Mouse (Mus musculus) limb, embryonic 15.5 days (tissue): ENCODE results near the gene Ccnl2. TPM values are rescaled to one million over a fixed set of nuclear protein-coding genes. Genes with fewer than 3 reads are reported as not detected.

ENCODE experiments used
- ATAC-seq: fragments of 200-750 bp; cut with Nextera tagmentation; 2 replicates; pipeline ENCODE4 v1.8.0; 2017; ENCODE audit warnings: low read depth, moderate TSS enrichment; ENCODE audit not compliant: insufficient number of reproducible peaks, low FRiP score, low TSS enrichment
- H3K27ac ChIP-seq: fragments of 300-500 bp; sonication (generic); 2 replicates; pipeline ENCODE4 v1.5.1; 2015; ENCODE audit warnings: moderate library complexity, mild to moderate bottlenecking, inconsistent platforms
- H3K27me3 ChIP-seq: fragments of 300-500 bp; sonication (generic); 2 replicates; pipeline ENCODE4 v1.6.1; 2015; ENCODE audit warnings: inconsistent platforms
- H3K36me3 ChIP-seq: fragments of 300-500 bp; sonication (generic); 2 replicates; pipeline ENCODE4 v1.6.1; 2015; ENCODE audit warnings: inconsistent platforms
- H3K4me1 ChIP-seq: fragments of 300-500 bp; sonication (generic); 2 replicates; pipeline ENCODE4 v1.6.1; 2015; ENCODE audit warnings: inconsistent platforms
- H3K4me2 ChIP-seq: fragments of 300-500 bp; sonication (generic); 2 replicates; pipeline ENCODE4 v1.6.1; 2015; ENCODE audit warnings: mild to moderate bottlenecking, inconsistent platforms
- H3K4me3 ChIP-seq: fragments of 300-500 bp; sonication (generic); 2 replicates; pipeline ENCODE4 v1.5.1; 2015; ENCODE audit warnings: mild to moderate bottlenecking, inconsistent platforms
- H3K9ac ChIP-seq: fragments of 300-500 bp; sonication (generic); 2 replicates; pipeline ENCODE4 v1.6.1; 2015; ENCODE audit warnings: inconsistent platforms
- H3K9me3 ChIP-seq: fragments of 300-500 bp; sonication (generic); 2 replicates; pipeline ENCODE4 v1.6.1; 2016; ENCODE audit warnings: inconsistent platforms
- WGBS: fragments of 180-500 bp; shearing (Covaris S2); methylation state at CpG from one replicate; pipeline ENCODE4 v1.1.7; 2015; 5-methylcytosine and 5-hydroxymethylcytosine counted together
- polyA plus RNA-seq: library from polyadenylated mRNA; unstranded; fragments of >200 nt; fragmentation: Nextera tagmentation; extraction: Ambion mirVana; gene quantifications from 2 replicates; pipeline ENCODE4 v1.2.1, GENCODE M21; 2015

The Ccnl2 gene
- polyA plus RNA-seq, 1 experiment from 2014 or later, result 185 TPM

DNA sequence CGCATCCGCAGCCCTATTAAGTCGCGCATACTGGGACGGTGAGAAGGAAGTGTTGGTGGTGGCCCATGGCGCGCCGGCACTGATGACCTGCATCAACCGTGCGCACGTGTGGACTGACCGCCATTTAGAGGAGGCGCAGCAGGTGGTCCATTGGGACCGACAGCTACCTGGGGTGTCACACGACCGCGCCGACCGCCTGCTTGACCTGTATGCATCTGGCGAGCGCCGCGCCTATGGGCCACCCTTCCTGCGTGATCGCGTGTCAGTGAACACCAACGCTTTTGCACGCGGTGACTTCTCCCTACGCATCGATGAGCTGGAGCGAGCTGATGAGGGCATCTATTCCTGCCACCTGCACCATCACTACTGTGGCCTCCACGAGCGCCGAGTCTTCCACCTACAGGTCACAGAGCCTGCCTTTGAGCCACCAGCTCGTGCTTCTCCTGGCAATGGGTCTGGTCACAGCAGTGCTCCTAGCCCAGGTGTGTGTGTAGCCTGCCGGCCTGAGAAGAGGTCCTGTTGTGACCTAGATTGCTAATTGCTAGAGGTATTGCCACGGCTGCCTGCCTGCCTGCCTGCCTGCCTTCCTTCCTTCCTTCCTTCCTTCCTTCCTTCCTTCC lies 29.5 kb downstream of the Ccnl2 start:
- Histone ChIP-seq H3K9ac (no peak overlapping the region), H3K4me3 (peak overlapping the region; percentile 56), H3K4me1 (peaks cover 49% of the 10 kb centered on the region), H3K27me3 (no peaks in the 10 kb centered on the region), H3K4me2 (peak overlapping the region; percentile 92), H3K9me3 (no peaks in the 10 kb centered on the region), H3K27ac (peak overlapping the region; percentile 86; the same call in 1 of the 2 replicates), H3K36me3 (peaks cover 24% of the 10 kb centered on the region)
- no peak for ATAC-seq
- 41% methylated on average over 38 of the region's 38 CpGs for WGBS

DNA sequence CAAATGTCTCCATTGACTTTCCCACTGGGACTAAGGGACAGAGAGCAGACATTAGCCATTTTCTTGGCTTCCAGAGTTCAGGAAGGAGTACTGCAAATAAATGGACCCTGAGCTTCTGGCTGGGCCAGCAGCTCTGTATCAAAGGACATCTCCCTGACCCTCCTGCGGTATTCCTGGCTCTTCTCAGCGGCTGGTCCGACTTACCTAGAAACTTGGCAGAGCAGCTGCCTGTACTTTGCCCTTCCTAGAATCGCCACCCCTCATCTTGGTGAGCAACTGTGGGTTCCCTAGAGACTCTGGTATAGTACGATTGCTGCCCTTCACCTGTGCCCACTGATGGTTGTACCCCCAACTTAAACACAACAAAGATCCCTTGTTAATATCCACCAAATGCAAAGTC lies 30.9 kb downstream of the Ccnl2 start:
- no peaks in the 10 kb centered on the region for H3K27me3 ChIP-seq
- no peaks in the 10 kb centered on the region for H3K9me3 ChIP-seq
- H3K4me1 ChIP-seq, result peaks cover 49% of the 10 kb centered on the region
- H3K9ac ChIP-seq, result no peak overlapping the region
- no peak overlapping the region for H3K27ac ChIP-seq
- H3K4me3 ChIP-seq, result no peak overlapping the region
- WGBS, result 91% methylated on average over 5 of the region's 5 CpGs
- H3K4me2 ChIP-seq, result no peak overlapping the region
- peaks cover 24% of the 10 kb centered on the region for H3K36me3 ChIP-seq
- no peak for ATAC-seq

DNA sequence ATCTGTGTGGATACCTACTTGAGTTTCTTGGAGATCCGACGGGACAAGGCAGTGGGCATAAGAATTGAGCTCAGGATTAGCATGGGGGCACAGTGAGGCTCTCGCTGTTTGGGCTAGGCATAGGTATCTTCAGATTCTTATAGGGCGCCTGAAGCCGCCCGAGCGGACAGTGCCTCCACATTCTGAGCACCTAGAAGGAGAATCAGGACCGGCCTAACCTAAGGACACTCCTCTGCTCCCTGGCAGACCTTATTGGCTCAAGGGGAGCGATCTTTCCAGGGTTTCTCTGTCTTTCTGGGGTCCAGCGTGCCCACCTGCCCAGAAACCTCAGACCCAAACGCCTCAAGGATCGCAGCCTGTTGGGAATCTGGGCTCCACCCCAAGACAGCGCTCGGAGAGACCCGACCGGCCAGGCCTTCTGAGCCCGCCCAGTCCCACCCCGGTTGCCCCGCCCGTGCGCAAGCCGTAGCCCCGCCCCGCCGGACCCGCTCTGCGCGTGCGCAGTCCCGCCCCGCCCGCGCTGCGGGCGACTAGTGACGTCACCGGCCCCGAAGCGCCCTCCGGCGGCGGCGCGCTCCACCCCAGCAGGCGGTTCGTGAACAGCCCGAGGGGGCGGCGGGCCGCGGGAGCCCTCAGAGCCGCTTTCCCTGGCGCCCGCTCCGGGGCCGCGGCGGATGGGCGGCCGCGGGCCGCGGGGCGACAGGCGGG lies 34.7 kb downstream of the Ccnl2 start, which contains the start of gene Dvl1:
Gene Dvl1 (plus strand): TSS at position 532 of the 708 bp plus-strand sequence.
- Histone ChIP-seq H3K27ac (peak within 1 kb of the TSS; percentile 84), H3K27me3 (no peaks in the 10 kb centered on the region), H3K4me3 (peak within 1 kb of the TSS; percentile 89), H3K4me2 (peak within 1 kb of the TSS; percentile 94), H3K9me3 (no peaks in the 10 kb centered on the region), H3K4me1 (peaks cover 42% of the 10 kb centered on the region), H3K9ac (peak within 1 kb of the TSS; percentile 88), H3K36me3 (peaks cover 19% of the 10 kb centered on the region)
- WGBS, result 2% methylated on average over 51 of the region's 65 CpGs
- ATAC-seq, result peak; percentile 87

DNA sequence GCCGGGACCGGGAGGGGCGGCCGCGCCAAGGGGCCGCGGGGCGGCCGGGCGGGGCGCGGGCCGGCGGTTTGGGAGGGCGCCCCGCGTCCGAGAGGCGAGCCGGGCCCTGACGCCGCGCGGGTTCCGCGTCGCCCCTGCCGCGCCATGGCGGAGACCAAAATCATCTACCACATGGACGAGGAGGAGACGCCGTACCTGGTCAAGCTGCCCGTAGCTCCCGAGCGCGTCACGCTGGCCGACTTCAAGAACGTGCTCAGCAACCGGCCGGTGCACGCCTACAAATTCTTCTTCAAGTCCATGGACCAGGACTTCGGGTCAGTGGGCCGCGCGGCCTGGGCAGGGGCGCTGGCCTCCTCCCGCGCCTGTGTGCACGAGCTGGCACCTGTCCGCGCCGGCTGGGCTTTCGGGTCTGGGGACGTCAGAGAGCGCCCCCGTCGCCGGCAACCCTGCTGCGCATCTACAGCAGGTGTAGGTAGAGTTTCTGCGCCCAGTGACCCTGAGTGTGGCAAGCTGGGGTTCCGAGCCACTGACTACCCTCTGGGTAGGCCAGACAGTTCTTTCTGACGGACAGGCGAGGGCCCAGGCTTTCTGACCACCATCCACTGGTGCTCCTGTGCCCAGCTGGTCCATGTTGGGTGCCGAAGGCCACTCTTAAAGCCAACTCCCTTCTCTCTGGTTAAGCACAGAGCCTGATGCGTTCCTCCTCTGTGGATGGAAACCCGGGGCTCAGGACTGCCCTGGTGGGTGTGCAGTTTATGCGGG lies 35.5 kb downstream of the Ccnl2 start:
- peak overlapping the region; percentile 89 for H3K4me3 ChIP-seq
- ATAC-seq, result peak; percentile 45
- H3K27me3 ChIP-seq, result no peaks in the 10 kb centered on the region
- WGBS, result 1% methylated on average over 68 of the region's 69 CpGs
- H3K4me1 ChIP-seq, result peaks cover 42% of the 10 kb centered on the region
- peak overlapping the region; percentile 84 for H3K27ac ChIP-seq
- H3K36me3 ChIP-seq, result peaks cover 17% of the 10 kb centered on the region
- no peaks in the 10 kb centered on the region for H3K9me3 ChIP-seq
- peak overlapping the region; percentile 88 for H3K9ac ChIP-seq
- H3K4me2 ChIP-seq, result peak overlapping the region; percentile 94

DNA sequence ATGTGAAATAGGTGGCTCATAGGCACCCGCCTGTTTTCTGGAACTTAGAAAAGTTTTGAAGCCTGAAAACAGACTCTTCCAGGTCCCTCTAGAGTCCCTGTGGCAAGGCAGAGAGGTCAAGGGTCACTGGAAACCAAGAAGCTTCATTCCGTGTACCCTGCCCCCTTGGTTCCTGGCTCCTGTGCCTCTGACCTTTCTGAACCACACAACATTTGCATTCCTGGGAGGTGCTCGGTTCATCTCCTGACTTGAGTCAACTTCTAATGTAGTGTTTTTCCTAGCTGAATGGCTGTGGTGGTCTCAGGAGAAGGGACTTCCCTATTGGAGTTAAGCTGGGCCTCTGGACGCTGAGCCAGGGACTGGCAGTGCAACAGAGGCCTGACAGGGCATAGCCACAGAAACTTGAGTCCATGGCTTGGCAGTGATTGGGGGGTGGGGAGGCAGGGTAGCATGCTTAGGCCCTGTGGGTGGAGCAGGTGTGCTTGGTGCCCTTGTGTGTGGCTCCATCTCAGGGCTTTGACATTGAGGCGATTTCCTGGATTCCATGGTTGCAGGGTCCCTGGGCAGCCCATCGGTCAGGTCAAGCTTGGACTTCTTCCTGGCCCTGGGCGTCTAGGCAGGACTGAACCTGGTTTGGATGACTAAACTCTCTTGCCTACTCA lies 36.3 kb downstream of the Ccnl2 start:
- no peak for ATAC-seq
- Histone ChIP-seq H3K36me3 (peaks cover 15% of the 10 kb centered on the region), H3K4me1 (peaks cover 42% of the 10 kb centered on the region), H3K27me3 (no peaks in the 10 kb centered on the region), H3K9me3 (no peaks in the 10 kb centered on the region), H3K27ac (no peak overlapping the region), H3K4me2 (peak overlapping the region; percentile 94), H3K4me3 (peak overlapping the region; percentile 89), H3K9ac (peak overlapping the region; percentile 88; the same call in 1 of the 2 replicates)
- 65% methylated on average over 7 of the region's 7 CpGs for WGBS

DNA sequence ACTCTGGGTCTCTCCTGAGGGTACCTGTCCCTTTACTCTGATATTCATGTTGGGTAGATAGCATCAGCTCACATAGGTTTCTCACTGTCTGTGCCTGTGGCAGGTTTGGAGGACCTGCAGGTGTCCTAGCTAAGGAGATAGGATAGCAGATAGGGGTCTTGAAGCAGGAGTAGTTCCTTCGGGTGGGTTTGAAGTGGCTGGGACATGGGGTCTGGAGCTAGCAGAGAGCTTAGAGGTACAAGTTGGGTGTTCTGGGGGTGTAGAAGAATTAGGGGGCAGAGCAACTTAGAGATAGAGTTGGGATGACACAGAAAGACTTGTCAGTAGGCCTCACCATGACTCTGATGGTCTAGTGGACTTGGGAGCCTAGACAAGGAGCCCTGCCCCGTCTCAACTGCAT lies 37.1 kb downstream of the Ccnl2 start:
- ATAC-seq, result no peak
- H3K4me3 ChIP-seq, result no peak overlapping the region
- WGBS, result 87% methylated on average over 2 of the region's 2 CpGs
- no peak overlapping the region for H3K9ac ChIP-seq
- H3K9me3 ChIP-seq, result no peaks in the 10 kb centered on the region
- no peak overlapping the region for H3K4me2 ChIP-seq
- H3K36me3 ChIP-seq, result peaks cover 18% of the 10 kb centered on the region
- no peak overlapping the region for H3K27ac ChIP-seq
- H3K4me1 ChIP-seq, result peaks cover 42% of the 10 kb centered on the region
- H3K27me3 ChIP-seq, result no peaks in the 10 kb centered on the region

DNA sequence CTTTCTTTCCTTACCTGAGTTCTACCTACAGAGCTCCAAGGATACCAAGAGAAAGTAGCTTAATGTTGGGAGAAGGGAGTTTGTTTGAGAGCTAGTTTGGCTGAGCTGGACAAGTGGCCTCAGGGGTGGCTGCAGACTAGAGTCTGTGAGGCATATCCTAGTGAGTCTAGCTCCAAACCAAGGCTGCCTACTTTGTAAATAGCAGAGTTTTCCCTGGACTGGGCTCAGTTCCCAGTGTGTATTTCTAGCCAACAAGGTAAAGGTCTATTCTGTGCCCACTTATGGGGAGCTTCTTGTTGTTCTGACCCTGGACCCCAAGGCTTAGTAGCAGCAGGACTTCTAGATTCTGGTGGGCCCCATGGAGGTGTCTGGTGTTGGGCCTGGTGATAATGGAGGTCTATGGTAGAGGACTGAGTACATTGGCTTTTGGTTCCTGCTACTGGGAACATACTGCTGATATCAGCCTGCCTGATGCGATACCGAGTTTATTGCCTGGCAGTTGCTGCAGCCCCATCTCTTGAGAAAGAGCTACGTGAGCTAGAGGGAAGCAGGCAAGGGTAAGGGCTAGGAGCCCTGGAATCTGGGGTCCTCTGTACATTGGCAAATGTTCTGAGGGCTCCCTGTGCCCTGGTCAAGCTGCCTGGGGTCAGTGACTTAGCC lies 37.6 kb downstream of the Ccnl2 start:
- 89% methylated on average over 3 of the region's 3 CpGs for WGBS
- H3K9me3 ChIP-seq, result no peaks in the 10 kb centered on the region
- H3K4me1 ChIP-seq, result peaks cover 42% of the 10 kb centered on the region
- peaks cover 23% of the 10 kb centered on the region for H3K36me3 ChIP-seq
- no peak overlapping the region for H3K27ac ChIP-seq
- H3K4me3 ChIP-seq, result no peak overlapping the region
- H3K9ac ChIP-seq, result no peak overlapping the region
- H3K27me3 ChIP-seq, result no peaks in the 10 kb centered on the region
- H3K4me2 ChIP-seq, result no peak overlapping the region
- no peak for ATAC-seq

DNA sequence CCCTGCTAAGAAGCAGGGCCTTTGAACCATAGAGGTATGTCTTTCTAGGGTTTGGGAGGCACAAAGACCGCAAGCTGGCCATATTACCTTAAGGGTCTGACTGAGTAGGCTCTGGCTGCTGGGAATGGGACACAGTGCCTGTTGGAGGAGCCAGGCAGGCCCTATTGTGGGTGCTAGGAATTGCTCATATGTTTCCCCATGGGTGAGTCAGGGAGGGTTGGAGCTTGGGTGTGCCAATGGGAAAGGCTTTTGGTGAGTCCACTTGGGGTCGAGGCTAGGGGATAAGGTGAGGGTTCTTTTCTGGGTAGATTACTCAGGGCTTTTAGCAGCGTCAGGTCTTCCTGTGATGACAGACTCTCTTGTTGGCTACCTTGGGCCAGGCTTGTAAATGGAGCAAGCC lies 39.1 kb downstream of the Ccnl2 start:
- Histone ChIP-seq H3K36me3 (peaks cover 37% of the 10 kb centered on the region), H3K27ac (no peak overlapping the region), H3K4me1 (peaks cover 42% of the 10 kb centered on the region), H3K4me3 (no peak overlapping the region), H3K27me3 (no peaks in the 10 kb centered on the region), H3K4me2 (no peak overlapping the region), H3K9ac (no peak overlapping the region), H3K9me3 (no peaks in the 10 kb centered on the region)
- WGBS, result 84% methylated on average over 3 of the region's 3 CpGs
- ATAC-seq, result no peak

DNA sequence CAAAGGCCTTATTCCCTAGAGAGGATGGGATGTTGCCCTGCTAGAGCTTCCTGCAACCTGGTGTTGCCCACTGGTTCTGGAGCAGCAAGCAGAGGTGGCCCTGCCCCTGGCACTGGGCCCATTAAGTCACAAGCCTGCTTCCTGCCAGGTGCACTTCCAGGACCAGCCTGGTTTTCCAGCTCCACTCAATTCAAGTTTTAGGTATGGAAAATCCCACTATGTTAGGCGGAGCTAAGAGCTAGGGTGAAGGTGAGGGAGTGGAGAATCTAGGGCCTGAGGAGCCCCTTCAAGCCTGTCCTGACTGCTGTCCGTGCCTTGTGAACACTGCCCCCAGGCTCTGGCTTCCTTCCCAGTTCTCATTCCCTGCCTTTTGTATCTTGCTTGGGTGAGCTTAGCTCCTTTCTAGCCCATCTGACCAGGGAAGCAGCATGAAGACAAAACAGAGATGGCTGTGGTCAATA lies 39.7 kb downstream of the Ccnl2 start:
- Histone ChIP-seq H3K9me3 (no peaks in the 10 kb centered on the region), H3K4me3 (no peak overlapping the region), H3K4me1 (peaks cover 35% of the 10 kb centered on the region), H3K4me2 (no peak overlapping the region), H3K36me3 (peaks cover 44% of the 10 kb centered on the region), H3K27ac (no peak overlapping the region), H3K27me3 (no peaks in the 10 kb centered on the region), H3K9ac (no peak overlapping the region)
- WGBS, result 73% methylated on average over 2 of the region's 2 CpGs
- ATAC-seq, result no peak

DNA sequence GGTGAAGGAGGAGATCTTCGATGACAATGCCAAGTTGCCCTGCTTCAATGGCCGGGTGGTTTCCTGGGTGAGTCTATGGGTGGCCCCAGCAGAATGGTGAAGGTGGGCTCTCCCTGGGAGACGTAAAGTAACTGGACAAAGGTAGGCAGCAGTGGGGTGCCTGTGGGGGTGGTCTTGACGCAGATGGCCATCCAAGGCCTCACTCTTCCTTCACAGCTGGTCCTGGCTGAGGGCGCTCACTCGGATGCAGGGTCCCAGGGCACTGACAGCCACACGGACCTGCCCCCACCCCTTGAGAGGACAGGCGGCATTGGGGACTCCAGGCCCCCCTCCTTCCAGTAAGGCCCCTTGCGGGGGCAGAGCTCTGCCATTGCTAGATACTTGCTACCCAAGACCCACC lies 41.1 kb downstream of the Ccnl2 start:
- H3K36me3 ChIP-seq, result peaks cover 58% of the 10 kb centered on the region
- H3K9ac ChIP-seq, result no peak overlapping the region
- WGBS, result 89% methylated on average over 9 of the region's 9 CpGs

DNA sequence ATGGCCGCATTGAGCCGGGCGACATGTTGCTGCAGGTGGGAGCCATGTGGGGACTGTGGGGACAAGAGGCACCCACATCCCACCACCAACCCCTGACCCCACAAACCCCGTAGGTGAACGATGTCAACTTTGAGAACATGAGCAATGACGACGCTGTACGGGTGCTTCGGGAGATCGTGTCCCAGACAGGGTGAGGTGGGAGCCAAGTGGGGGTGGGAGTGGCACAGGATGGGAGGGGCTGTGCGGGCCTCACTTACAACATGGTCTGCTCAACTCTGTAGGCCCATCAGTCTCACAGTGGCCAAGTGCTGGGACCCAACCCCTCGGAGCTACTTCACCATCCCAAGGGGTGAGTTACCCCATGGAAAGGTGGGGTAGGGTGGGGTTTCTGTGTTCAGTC lies 42.7 kb downstream of the Ccnl2 start:
- no peak overlapping the region for H3K4me3 ChIP-seq
- no peak overlapping the region for H3K4me2 ChIP-seq
- peaks cover 12% of the 10 kb centered on the region for H3K4me1 ChIP-seq
- no peaks in the 10 kb centered on the region for H3K27me3 ChIP-seq
- H3K9ac ChIP-seq, result no peak overlapping the region
- no peak for ATAC-seq
- no peak overlapping the region for H3K27ac ChIP-seq
- 87% methylated on average over 12 of the region's 12 CpGs for WGBS
- peaks cover 71% of the 10 kb centered on the region for H3K36me3 ChIP-seq
- no peaks in the 10 kb centered on the region for H3K9me3 ChIP-seq

More for the DNA sequence above, 41.1 kb downstream of the Ccnl2 start:
- Histone ChIP-seq H3K27ac (no peak overlapping the region), H3K4me2 (no peak overlapping the region), H3K27me3 (no peaks in the 10 kb centered on the region), H3K4me3 (no peak overlapping the region), H3K4me1 (peaks cover 28% of the 10 kb centered on the region), H3K9me3 (no peaks in the 10 kb centered on the region)
- ATAC-seq, result no peak
